Mouse (Mus musculus) lung, adult 2 months (tissue): ENCODE measurements around the gene Myh14. TPM values are rescaled to one million over a fixed set of nuclear protein-coding genes. Genes with fewer than 3 reads are reported as not detected.

Experiments
- DNase-seq: peaks from one replicate; pipeline ENCODE4 v3.0.0; 2022
- H3K4me1 ChIP-seq: fragments of 200-500 bp; 2 replicates; pipeline ENCODE4 v1.6.1; 2011; ENCODE audit warnings: low read length; ENCODE audit not compliant: control insufficient read depth, insufficient read depth
- H3K4me3 ChIP-seq: fragments of 200-500 bp; replicated peaks from 2 replicates; pipeline ENCODE3; 2011; ENCODE audit warnings: low read depth, mild to moderate bottlenecking, control low read depth, low read length; ENCODE audit errors: extremely low read depth
- CTCF ChIP-seq: fragments of 200-500 bp; IDR thresholded peaks from 2 replicates; pipeline ENCODE4 v1.5.1; 2011; ENCODE audit warnings: mild to moderate bottlenecking, low read length, control low read depth; ENCODE audit not compliant: insufficient read depth
- POLR2A ChIP-seq: fragments of 200-500 bp; IDR thresholded peaks from 2 replicates; pipeline ENCODE4 v1.6.1; 2011; ENCODE audit warnings: low read depth, mild to moderate bottlenecking, control low read depth, low read length, borderline replicate concordance; ENCODE audit errors: extremely low read depth
- WGBS: fragments of 180-500 bp; shearing (Covaris S2); methylation state at CpG from one replicate; pipeline ENCODE4 v1.1.7; 2018; 5-methylcytosine and 5-hydroxymethylcytosine counted together
- polyA plus RNA-seq: library from polyadenylated mRNA; depleted of rRNA; stranded (reverse); fragments of >200 nt; gene quantifications from 2 replicates; pipeline ENCODE4 v1.2.3, GENCODE M21; 2012

The Myh14 gene
- polyA plus RNA-seq, 1 experiment: 223 TPM

GRCm38 (mm10) chr7:44605436-44605835, 65.2 kb downstream of the Myh14 start:
- Histone ChIP-seq H3K4me1 (no peaks in the 10 kb centered on the region), H3K4me3 (no peak overlapping the region)
- no peak for TF ChIP-seq CTCF
- TF ChIP-seq POLR2A: no peak
- DNase-seq: no peak
- WGBS: 52% methylated on average over 7 of the region's 7 CpGs

- 9% methylated on average over 8 of the region's 8 CpGs for WGBS
- Histone ChIP-seq H3K4me3 (no peak overlapping the region), H3K4me1 (no peaks in the 10 kb centered on the region)
- TF ChIP-seq POLR2A: no peak
- no peak for TF ChIP-seq CTCF
- no peak for DNase-seq
Measured at GRCm38 (mm10) chr7:44604619-44605018, 66.0 kb downstream of the Myh14 start.

GRCm38 (mm10) chr7:44604139-44604606, 66.5 kb downstream of the Myh14 start:
- TF ChIP-seq CTCF (no peak), POLR2A (no peak)
- H3K4me1 ChIP-seq: no peaks in the 10 kb centered on the region
- H3K4me3 ChIP-seq: no peak overlapping the region
- DNase-seq: no peak
- 3% methylated on average over 23 of the region's 25 CpGs for WGBS

- no peak overlapping the region for H3K4me3 ChIP-seq
- no peak for TF ChIP-seq POLR2A
- no peak for TF ChIP-seq CTCF
- H3K4me1 ChIP-seq: no peaks in the 10 kb centered on the region
- 6% methylated on average over 20 of the region's 20 CpGs for WGBS
- no peak for DNase-seq
Measured at GRCm38 (mm10) chr7:44603186-44603855, 67.3 kb downstream of the Myh14 start.

GRCm38 (mm10) chr7:44602443-44602842, 68.2 kb downstream of the Myh14 start:
- H3K4me3 ChIP-seq: no peak overlapping the region

GRCm38 (mm10) chr7:44601646-44602045, 69.0 kb downstream of the Myh14 start:
- no peak for DNase-seq
- no peaks in the 10 kb centered on the region for H3K4me1 ChIP-seq
- WGBS: 24% methylated on average over 19 of the region's 19 CpGs
- H3K4me3 ChIP-seq: no peak overlapping the region
- TF ChIP-seq POLR2A (no peak), CTCF (no peak)

More at GRCm38 (mm10) chr7:44602443-44602842, 68.2 kb downstream of the Myh14 start:
- 24% methylated on average over 11 of the region's 11 CpGs for WGBS
- H3K4me1 ChIP-seq: no peaks in the 10 kb centered on the region
- TF ChIP-seq POLR2A: no peak
- no peak for TF ChIP-seq CTCF
- no peak for DNase-seq

- Histone ChIP-seq H3K4me3 (no peak overlapping the region), H3K4me1 (no peaks in the 10 kb centered on the region)
- DNase-seq: no peak
- 80% methylated on average over 10 of the region's 10 CpGs for WGBS
- no peak for TF ChIP-seq CTCF
- no peak for TF ChIP-seq POLR2A
Measured at GRCm38 (mm10) chr7:44600691-44601262, 69.9 kb downstream of the Myh14 start.

GRCm38 (mm10) chr7:44598336-44598735, 72.3 kb downstream of the Myh14 start:
- TF ChIP-seq CTCF: no peak
- no peak for TF ChIP-seq POLR2A
- DNase-seq: no peak
- no peaks in the 10 kb centered on the region for H3K4me1 ChIP-seq
- H3K4me3 ChIP-seq: no peak overlapping the region
- WGBS: 71% methylated on average over 12 of the region's 12 CpGs

- WGBS: 81% methylated on average over 4 of the region's 4 CpGs
- no peak for DNase-seq
- Histone ChIP-seq H3K4me1 (no peaks in the 10 kb centered on the region), H3K4me3 (no peak overlapping the region)
- no peak for TF ChIP-seq POLR2A
- TF ChIP-seq CTCF: no peak
Measured at GRCm38 (mm10) chr7:44597666-44598065, 73.0 kb downstream of the Myh14 start.

GRCm38 (mm10) chr7:44596996-44597538, 73.6 kb downstream of the Myh14 start:
- TF ChIP-seq POLR2A: no peak
- TF ChIP-seq CTCF: no peak
- Histone ChIP-seq H3K4me3 (no peak overlapping the region), H3K4me1 (no peaks in the 10 kb centered on the region)
- DNase-seq: no peak
- 55% methylated on average over 5 of the region's 5 CpGs for WGBS

- DNase-seq: no peak
- H3K4me1 ChIP-seq: no peaks in the 10 kb centered on the region
- H3K4me3 ChIP-seq: no peak overlapping the region
- no peak for TF ChIP-seq POLR2A
- TF ChIP-seq CTCF: no peak
- 92% methylated on average over 6 of the region's 6 CpGs for WGBS
Measured at GRCm38 (mm10) chr7:44596051-44596450, 74.6 kb downstream of the Myh14 start.
